Mouse (Mus musculus) E14TG2a.4 (cell line): ENCODE results near the gene Magoh.

Experiments used
- CTCF ChIP-seq: conservative IDR thresholded peaks from 2 replicates; pipeline ENCODE4 v1.5.1; 2014; ENCODE audit warnings: low read length
- POU5F1 ChIP-seq: IDR thresholded peaks from 2 replicates; pipeline ENCODE4 v1.6.1; 2014; ENCODE audit warnings: low read length, borderline replicate concordance

- TF ChIP-seq CTCF (no peak), POU5F1 (no peak)
These were observed 42.8 kb upstream of the Magoh start for GRCm38 (mm10) chr4:107836758-107837157.
